Mouse (Mus musculus) myocyte (in vitro differentiated cells): ENCODE results near the gene Golt1a.

Source experiments
- CEBPB ChIP-seq: IDR thresholded peaks from 2 replicates; pipeline ENCODE4 v1.6.1; 2011; ENCODE audit warnings: mild to moderate bottlenecking, moderate library complexity; ENCODE audit not compliant: poor library complexity, insufficient read depth, severe bottlenecking
- E2F4 ChIP-seq: IDR thresholded peaks from one replicate; pipeline ENCODE4 v1.6.1; 2011; ENCODE audit warnings: mild to moderate bottlenecking, control low read depth, moderate library complexity; ENCODE audit not compliant: insufficient read depth
- MAX ChIP-seq: IDR thresholded peaks from one replicate; pipeline ENCODE4 v1.6.1; 2011; ENCODE audit warnings: low read depth, mild to moderate bottlenecking, control low read depth
- MYOD1 ChIP-seq, 3 experiments: IDR thresholded peaks; one replicate each; pipeline ENCODE4 v1.6.1; 2011; ENCODE audit warnings: control low read depth in 2 of 3, low read depth in 2 of 3, mild to moderate bottlenecking in 2 of 3, moderate library complexity in 1 of 3; ENCODE audit not compliant: insufficient read length in 2 of 3, control insufficient read depth in 1 of 3
- MYOG ChIP-seq, 3 experiments: IDR thresholded peaks; one replicate each; pipeline ENCODE4 v1.6.1; 2011; ENCODE audit warnings: control low read depth in 2 of 3, low read depth in 2 of 3, mild to moderate bottlenecking in 2 of 3; ENCODE audit not compliant: insufficient read length in 2 of 3, control insufficient read depth in 1 of 3, insufficient read depth in 1 of 3
- POLR2A ChIP-seq: IDR thresholded peaks from one replicate; pipeline ENCODE4 v1.6.1; 2011; ENCODE audit warnings: low read depth, mild to moderate bottlenecking, control low read depth, moderate library complexity; ENCODE audit not compliant: insufficient read length
- POLR2AphosphoS2 ChIP-seq: IDR thresholded peaks from one replicate; pipeline ENCODE4 v1.6.1; 2011; ENCODE audit warnings: low read depth, control low read depth; ENCODE audit not compliant: insufficient read length
- SRF ChIP-seq: IDR thresholded peaks from one replicate; pipeline ENCODE4 v1.6.1; 2011; ENCODE audit warnings: low read depth; ENCODE audit not compliant: control insufficient read depth, insufficient read length
- TCF12 ChIP-seq: IDR thresholded peaks from one replicate; pipeline ENCODE4 v1.6.1; 2011; ENCODE audit warnings: mild to moderate bottlenecking, control low read depth; ENCODE audit not compliant: poor library complexity, insufficient read depth, severe bottlenecking
- USF1 ChIP-seq: IDR thresholded peaks from one replicate; pipeline ENCODE4 v1.6.1; 2011; ENCODE audit warnings: low read depth, mild to moderate bottlenecking, control low read depth, moderate library complexity

- no peak for TF ChIP-seq POLR2A
- TF ChIP-seq SRF, result no peak
- TF ChIP-seq MAX, result no peak
- TF ChIP-seq USF1, result no peak
- TF ChIP-seq MYOD1 (IDR thresholded peaks at IDR 0.05; ENCODE audit: control insufficient read depth in 1 of 3, insufficient read length in 2 of 3, low read depth in 2 of 3), result no peak
- TF ChIP-seq POLR2AphosphoS2, result no peak
- TF ChIP-seq CEBPB, result no peak
- no peak for TF ChIP-seq TCF12
- TF ChIP-seq MYOG (IDR thresholded peaks at IDR 0.05; ENCODE audit: control insufficient read depth in 1 of 3, insufficient read depth in 1 of 3, insufficient read length in 2 of 3, low read depth in 2 of 3), result no peak
- TF ChIP-seq E2F4, result no peak
Observed at GRCm38 (mm10) chr1:133302540-133302939, 7.1 kb upstream of the Golt1a start.
